Mouse (Mus musculus) brain, embryonic 18.5 days (tissue): ENCODE data around the gene Fhad1.

Experiments
- DNase-seq: peaks from one replicate; pipeline ENCODE4 v3.0.0-alpha.2; 2012; ENCODE audit warnings: low read depth, low spot score

Gene Fhad1

DNA sequence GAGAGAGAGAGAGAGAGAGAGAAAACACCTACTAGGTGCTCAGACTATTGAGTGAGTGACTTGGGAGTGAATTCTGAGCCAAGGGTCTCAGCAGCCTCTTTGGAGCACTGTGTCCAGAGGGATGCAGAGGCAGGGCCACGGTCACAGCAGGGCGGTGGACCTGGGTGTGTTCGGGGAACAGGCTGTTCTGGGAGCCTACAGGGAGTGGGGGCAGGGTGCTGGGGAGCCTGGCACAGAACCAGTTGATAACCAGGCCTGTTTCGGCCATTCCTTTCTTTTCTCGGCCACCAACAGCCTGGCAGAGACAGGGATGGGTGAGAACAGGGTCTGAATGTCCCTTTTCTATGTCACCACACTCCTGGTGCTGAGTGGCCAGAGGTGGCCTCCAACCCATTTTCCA is 152.0 kb downstream of the Fhad1 start:
- DNase-seq, result no peak

DNA sequence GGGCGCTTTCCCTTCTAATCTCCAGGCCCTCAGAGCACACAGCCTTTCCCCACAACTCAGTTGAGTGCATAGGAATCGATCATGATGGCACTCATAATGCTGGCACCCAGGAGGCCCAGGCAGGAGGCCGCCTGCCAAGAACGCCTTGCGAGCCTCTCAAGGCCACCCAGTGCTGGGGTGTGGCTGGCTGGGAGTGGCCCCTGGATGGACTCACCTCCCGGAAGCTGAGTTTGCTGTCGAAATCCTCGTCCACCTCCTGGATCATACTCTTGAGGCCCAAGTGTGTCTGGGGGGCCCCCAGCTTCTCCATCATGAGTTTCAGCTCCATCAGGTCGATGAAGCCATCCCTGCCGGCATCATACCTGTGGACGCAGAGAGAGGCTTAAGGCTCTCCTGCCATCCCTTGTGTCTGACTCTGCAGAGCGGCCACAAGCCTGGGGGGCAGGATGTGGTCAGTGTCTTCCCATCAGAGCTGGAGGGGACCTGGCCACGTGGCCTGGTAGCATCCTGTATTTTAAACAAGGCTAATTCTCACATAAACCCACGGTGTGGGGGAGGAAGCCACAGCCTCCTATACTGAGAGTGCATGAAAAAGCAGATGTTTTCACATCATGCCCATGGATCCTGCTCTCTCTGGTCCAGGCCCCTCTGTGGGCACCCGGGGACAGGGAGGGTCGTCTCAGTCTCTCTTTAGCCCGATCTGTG is 153.1 kb downstream of the Fhad1 start:
- DNase-seq, result no peak

GRCm38 (mm10) chr4:141860246-141860841 is 154.5 kb downstream of the Fhad1 start:
- no peak for DNase-seq

- DNase-seq, result no peak
Measured at GRCm38 (mm10) chr4:141859351-141859750, 155.5 kb downstream of the Fhad1 start.

DNA sequence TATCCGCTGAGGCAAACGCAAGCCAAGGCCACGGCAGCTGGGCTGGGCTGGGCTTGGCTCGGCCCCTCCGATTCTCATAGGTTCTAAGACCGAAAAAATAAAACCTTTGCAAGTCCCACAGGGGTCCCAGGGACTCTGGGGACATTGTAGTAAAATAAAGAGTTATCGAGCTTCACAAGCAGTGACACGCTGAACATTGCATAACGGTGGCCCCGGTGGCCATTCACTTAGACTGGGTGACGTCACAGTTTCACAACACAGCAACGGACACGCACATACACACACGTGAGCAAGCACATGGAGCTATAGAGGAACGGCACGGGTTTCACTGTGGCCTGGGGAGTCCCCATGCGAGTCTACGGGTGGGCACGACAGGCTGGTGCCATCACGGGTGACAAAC is 156.4 kb downstream of the Fhad1 start:
- no peak for DNase-seq

DNA sequence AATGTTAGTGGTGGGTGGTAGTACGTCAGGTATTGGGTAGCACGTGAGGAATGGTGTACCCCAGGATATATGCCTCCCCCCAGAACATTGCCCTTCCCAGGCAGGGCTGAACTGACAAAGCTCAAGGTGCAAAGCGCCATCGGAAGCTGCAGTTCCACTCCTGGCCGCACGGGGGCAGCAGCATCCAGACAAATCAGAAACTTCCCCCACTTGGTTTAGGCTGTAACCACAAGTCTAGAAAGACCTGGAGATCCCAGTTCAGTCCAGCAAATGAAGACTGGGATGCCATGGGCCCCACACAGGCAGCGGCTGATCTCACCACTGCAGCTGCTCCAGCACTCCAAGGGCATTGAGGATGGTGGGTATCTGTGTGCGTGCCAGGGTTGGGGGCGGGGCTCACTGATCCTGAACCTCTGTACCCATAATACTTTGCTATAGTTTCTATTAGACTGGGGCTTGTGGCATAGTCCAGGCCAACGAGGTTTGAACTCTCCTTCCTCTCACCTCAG is 157.4 kb downstream of the Fhad1 start:
- no peak for DNase-seq

DNA sequence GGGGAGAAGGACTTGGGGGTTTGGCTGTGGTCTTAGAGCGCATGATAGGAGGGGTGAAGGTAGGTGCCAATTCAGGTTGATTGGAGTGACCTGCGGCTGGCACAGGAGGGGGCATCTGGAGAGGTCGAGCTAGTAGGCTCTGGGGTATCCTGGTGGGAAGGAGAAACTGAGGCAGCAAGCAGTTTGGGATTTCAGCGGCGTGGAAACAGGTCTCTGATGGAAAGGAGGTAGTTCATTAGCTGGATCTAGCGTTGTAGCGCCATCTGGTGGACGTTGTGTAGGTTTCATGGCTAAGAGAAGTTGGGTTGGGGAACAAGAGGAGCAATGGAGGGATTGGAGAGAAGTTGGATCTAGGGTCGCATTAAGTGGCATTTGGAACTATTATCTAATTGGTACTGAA is 161.4 kb downstream of the Fhad1 start:
- DNase-seq, result no peak

DNA sequence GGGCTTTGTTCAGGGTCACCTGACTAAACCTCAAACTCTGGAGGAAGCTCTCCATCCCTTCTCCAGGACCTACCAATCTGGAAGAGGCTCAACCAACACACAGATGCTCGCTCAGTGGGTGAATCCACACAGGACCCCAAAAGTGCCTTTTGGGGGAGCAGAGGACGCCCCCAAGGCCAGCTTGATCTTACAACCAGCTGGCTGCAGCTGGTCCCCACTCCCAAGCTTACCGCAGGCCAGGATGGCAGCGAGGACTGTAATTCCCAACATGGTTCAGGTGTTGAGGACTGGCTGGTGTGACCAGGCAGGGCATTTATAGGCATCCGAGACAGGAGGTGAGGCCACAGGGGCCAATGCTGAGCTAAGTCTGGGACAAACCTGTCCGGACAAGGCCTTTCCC is 168.9 kb downstream of the Fhad1 start, which contains the start of gene Ctrc:
Gene Ctrc (minus strand): TSS at position 361 of the 400 bp plus-strand sequence.
- DNase-seq, result no peak
